Mouse (Mus musculus): ENCODE measurements around the gene Gabrb2. TPM values are rescaled to one million over a fixed set of nuclear protein-coding genes. Genes with fewer than 3 reads are reported as not detected.

Gabrb2 gene
- polyA plus RNA-seq, 1 experiment from 2014 or later: 1.7 TPM

GRCm38 (mm10) chr11:42571467-42571866 is 151.9 kb downstream of the Gabrb2 start:
- no peaks in the 10 kb centered on the region for H3K4me1 ChIP-seq
- no peaks in the 10 kb centered on the region for H3K36me3 ChIP-seq (replicated peaks)
- H3K27me3 ChIP-seq (replicated peaks; ENCODE audit: low read depth, poor library complexity, severe bottlenecking): no peaks in the 10 kb centered on the region
- H3K9me3 ChIP-seq: no peaks in the 10 kb centered on the region
- H3K4me3 ChIP-seq: no peak overlapping the region
- 87% methylated on average over 4 of the region's 4 CpGs for WGBS
- no peak overlapping the region for H3K27ac ChIP-seq (replicated peaks)
- no peak for DNase-seq (ENCODE audit: low spot score)

- no peak for DNase-seq (ENCODE audit: low spot score)
- WGBS: 86% methylated on average over 3 of the region's 3 CpGs
- H3K4me1 ChIP-seq: no peaks in the 10 kb centered on the region
- H3K36me3 ChIP-seq (replicated peaks): no peaks in the 10 kb centered on the region
- H3K27me3 ChIP-seq (replicated peaks; ENCODE audit: low read depth, poor library complexity, severe bottlenecking): no peaks in the 10 kb centered on the region
- H3K27ac ChIP-seq (replicated peaks): no peak overlapping the region
- H3K9me3 ChIP-seq: no peaks in the 10 kb centered on the region
- no peak overlapping the region for H3K4me3 ChIP-seq
Measured at GRCm38 (mm10) chr11:42575146-42575873, 155.8 kb downstream of the Gabrb2 start.

GRCm38 (mm10) chr11:42579804-42580203 is 160.2 kb downstream of the Gabrb2 start:
- Histone ChIP-seq H3K36me3 (replicated peaks) (no peaks in the 10 kb centered on the region), H3K27ac (replicated peaks) (no peak overlapping the region)
- WGBS: 75% methylated on average over 6 of the region's 6 CpGs

DNA sequence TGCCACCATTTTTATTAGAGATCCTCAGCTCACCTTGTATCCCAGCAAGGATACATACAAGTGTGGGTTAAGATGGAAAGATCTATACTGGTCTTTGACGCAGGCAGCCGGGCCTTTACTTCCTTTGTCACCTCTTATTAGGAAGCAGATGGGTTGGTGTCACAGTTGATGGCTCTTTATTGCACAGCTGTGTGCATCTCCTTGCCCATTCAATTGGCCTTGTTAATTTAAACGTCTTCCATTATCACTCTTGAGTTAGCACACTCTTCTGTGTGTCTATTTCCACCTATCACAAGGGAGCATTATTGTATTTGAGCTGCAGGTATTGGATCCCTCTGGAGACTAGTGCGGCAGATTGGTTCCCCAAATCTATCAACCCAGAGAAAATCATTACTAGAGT is 161.6 kb downstream of the Gabrb2 start:
- Histone ChIP-seq H3K27ac (replicated peaks) (no peak overlapping the region), H3K4me3 (no peak overlapping the region), H3K27me3 (replicated peaks; ENCODE audit: low read depth, poor library complexity, severe bottlenecking) (no peaks in the 10 kb centered on the region), H3K4me1 (no peaks in the 10 kb centered on the region), H3K9me3 (no peaks in the 10 kb centered on the region), H3K36me3 (replicated peaks) (no peaks in the 10 kb centered on the region)
- 83% methylated on average over 4 of the region's 4 CpGs for WGBS
- DNase-seq (ENCODE audit: low spot score): no peak

More at GRCm38 (mm10) chr11:42579804-42580203, 160.2 kb downstream of the Gabrb2 start:
- DNase-seq (ENCODE audit: low spot score): no peak
- Histone ChIP-seq H3K9me3 (no peaks in the 10 kb centered on the region), H3K4me3 (no peak overlapping the region), H3K27me3 (replicated peaks; ENCODE audit: low read depth, poor library complexity, severe bottlenecking) (no peaks in the 10 kb centered on the region), H3K4me1 (no peaks in the 10 kb centered on the region)

DNA sequence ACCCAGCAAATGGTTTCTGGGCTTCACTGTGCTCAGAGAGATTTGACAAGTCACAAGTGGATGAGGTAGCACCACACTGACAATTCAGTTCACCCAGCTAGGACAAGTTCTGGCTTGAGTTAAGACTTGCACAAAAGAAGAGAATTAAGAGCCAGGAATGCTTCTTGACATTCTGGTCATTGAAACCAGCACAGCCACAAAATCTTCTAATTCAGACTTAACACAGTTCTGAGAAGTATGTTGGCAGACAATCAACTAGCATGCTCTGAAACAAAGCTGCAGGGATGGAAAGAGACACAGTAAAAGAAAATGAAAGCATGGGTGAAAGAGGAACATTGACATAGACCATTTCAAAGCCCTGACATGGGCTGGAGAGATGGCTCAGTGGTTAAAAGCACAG is 162.2 kb downstream of the Gabrb2 start:
- Histone ChIP-seq H3K4me3 (no peak overlapping the region), H3K9me3 (no peaks in the 10 kb centered on the region), H3K4me1 (no peaks in the 10 kb centered on the region), H3K36me3 (replicated peaks) (no peaks in the 10 kb centered on the region), H3K27ac (replicated peaks) (no peak overlapping the region), H3K27me3 (replicated peaks; ENCODE audit: low read depth, poor library complexity, severe bottlenecking) (no peaks in the 10 kb centered on the region)
- no peak for DNase-seq (ENCODE audit: low spot score)

- Histone ChIP-seq H3K4me3 (no peak overlapping the region), H3K27ac (replicated peaks) (no peak overlapping the region), H3K9me3 (no peaks in the 10 kb centered on the region), H3K36me3 (replicated peaks) (no peaks in the 10 kb centered on the region), H3K27me3 (replicated peaks; ENCODE audit: low read depth, poor library complexity, severe bottlenecking) (no peaks in the 10 kb centered on the region), H3K4me1 (no peaks in the 10 kb centered on the region)
- 87% methylated on average over 3 of the region's 3 CpGs for WGBS
- DNase-seq (ENCODE audit: low spot score): no peak
Measured at GRCm38 (mm10) chr11:42592418-42592817, 172.9 kb downstream of the Gabrb2 start.

DNA sequence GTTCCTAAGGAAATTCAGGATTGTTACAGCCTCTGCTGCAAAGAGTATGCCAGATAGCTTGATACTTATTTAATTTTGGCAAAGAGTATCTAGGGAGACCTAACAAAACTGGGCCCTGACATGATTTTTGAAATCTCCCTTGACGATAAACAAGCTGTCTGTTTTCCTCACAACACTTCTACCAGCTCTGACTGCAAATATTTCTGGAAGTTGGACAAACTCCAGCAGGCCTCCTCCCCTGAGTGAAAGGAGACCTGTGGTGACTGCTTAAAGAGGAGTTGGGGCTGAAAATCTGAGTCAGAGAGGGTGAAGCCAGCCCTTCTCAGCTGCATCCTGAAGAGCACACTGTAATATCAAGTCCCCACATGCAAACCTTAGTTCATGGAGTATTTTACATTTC is 186.7 kb downstream of the Gabrb2 start:
- H3K9me3 ChIP-seq: no peaks in the 10 kb centered on the region
- no peaks in the 10 kb centered on the region for H3K36me3 ChIP-seq (replicated peaks)
- no peaks in the 10 kb centered on the region for H3K4me1 ChIP-seq
- no peak for DNase-seq (ENCODE audit: low spot score)
- H3K4me3 ChIP-seq: no peak overlapping the region
- no peaks in the 10 kb centered on the region for H3K27me3 ChIP-seq (replicated peaks; ENCODE audit: low read depth, poor library complexity, severe bottlenecking)
- WGBS: 81% methylated on average over 1 of the region's 1 CpGs
- H3K27ac ChIP-seq (replicated peaks): no peak overlapping the region

GRCm38 (mm10) chr11:42609128-42609763 is 189.7 kb downstream of the Gabrb2 start:
- Histone ChIP-seq H3K9me3 (no peaks in the 10 kb centered on the region), H3K27ac (replicated peaks) (no peak overlapping the region), H3K4me3 (no peak overlapping the region), H3K4me1 (no peaks in the 10 kb centered on the region), H3K36me3 (replicated peaks) (no peaks in the 10 kb centered on the region), H3K27me3 (replicated peaks; ENCODE audit: low read depth, poor library complexity, severe bottlenecking) (no peaks in the 10 kb centered on the region)
- DNase-seq (ENCODE audit: low spot score): no peak
- 91% methylated on average over 3 of the region's 3 CpGs for WGBS

DNA sequence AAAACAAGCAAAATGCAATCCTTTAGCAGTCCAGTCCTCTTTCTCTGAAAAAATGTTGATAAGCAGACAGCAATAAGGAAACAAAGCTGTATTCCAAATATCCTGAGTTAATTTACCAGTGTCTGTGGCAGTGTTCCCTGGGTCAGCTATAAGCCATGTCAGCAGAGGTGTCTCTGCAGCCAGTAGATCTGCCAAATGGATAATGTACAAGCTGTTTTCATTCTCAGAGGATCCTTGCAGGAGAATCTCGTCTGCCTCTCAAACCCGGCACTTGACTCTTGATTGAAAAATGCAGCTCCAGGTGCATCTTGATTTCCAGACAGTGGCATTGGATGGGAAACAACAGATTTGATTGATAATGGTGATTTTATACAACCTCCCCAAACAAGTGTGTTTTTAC is 198.6 kb downstream of the Gabrb2 start:
- no peak for DNase-seq (ENCODE audit: low spot score)
- Histone ChIP-seq H3K9me3 (no peaks in the 10 kb centered on the region), H3K27ac (replicated peaks) (no peak overlapping the region), H3K4me1 (no peaks in the 10 kb centered on the region), H3K4me3 (no peak overlapping the region), H3K27me3 (replicated peaks; ENCODE audit: low read depth, poor library complexity, severe bottlenecking) (no peaks in the 10 kb centered on the region), H3K36me3 (replicated peaks) (no peaks in the 10 kb centered on the region)
- 88% methylated on average over 2 of the region's 2 CpGs for WGBS

GRCm38 (mm10) chr11:42621109-42621508 is 201.6 kb downstream of the Gabrb2 start:
- no peak overlapping the region for H3K4me3 ChIP-seq
- H3K36me3 ChIP-seq (replicated peaks): no peaks in the 10 kb centered on the region
- WGBS: 85% methylated on average over 4 of the region's 4 CpGs
- H3K4me1 ChIP-seq: no peaks in the 10 kb centered on the region
- no peak overlapping the region for H3K27ac ChIP-seq (replicated peaks)
- no peaks in the 10 kb centered on the region for H3K9me3 ChIP-seq
- H3K27me3 ChIP-seq (replicated peaks; ENCODE audit: low read depth, poor library complexity, severe bottlenecking): no peaks in the 10 kb centered on the region
- no peak for DNase-seq (ENCODE audit: low spot score)

DNA sequence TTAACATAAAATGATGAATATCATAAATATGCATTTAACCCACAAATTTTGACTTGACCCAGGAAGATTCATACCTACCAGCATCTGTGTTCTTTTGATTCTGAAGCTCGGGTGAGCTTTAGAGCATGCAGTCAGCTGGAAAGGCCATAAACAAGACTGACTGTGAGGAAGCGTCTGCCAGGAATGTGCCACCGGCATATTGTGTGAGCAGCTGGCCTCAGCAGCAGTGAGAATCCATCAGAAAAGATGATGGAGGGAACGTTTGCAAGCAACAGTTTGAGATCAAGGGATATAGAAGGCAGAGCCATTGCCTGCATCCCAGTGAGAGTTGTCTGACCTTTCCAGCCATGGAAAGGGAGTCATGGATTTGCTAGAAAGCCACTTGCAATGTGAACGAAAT is 230.6 kb downstream of the Gabrb2 start:
- Histone ChIP-seq H3K4me3 (no peak overlapping the region), H3K9me3 (no peaks in the 10 kb centered on the region), H3K27me3 (replicated peaks; ENCODE audit: low read depth, poor library complexity, severe bottlenecking) (no peaks in the 10 kb centered on the region), H3K27ac (replicated peaks) (no peak overlapping the region), H3K36me3 (replicated peaks) (no peaks in the 10 kb centered on the region), H3K4me1 (no peaks in the 10 kb centered on the region)
- DNase-seq (ENCODE audit: low spot score): peak; percentile 7
- WGBS: 68% methylated on average over 5 of the region's 5 CpGs

- no peaks in the 10 kb centered on the region for H3K4me1 ChIP-seq
- no peak overlapping the region for H3K27ac ChIP-seq (replicated peaks)
- H3K27me3 ChIP-seq (replicated peaks; ENCODE audit: low read depth, poor library complexity, severe bottlenecking): no peaks in the 10 kb centered on the region
- no peak overlapping the region for H3K4me3 ChIP-seq
- H3K36me3 ChIP-seq (replicated peaks): no peaks in the 10 kb centered on the region
- no peaks in the 10 kb centered on the region for H3K9me3 ChIP-seq
- no peak for DNase-seq (ENCODE audit: low spot score)
Measured at GRCm38 (mm10) chr11:42651572-42651971, 232.0 kb downstream of the Gabrb2 start.

- Histone ChIP-seq H3K9me3 (no peaks in the 10 kb centered on the region), H3K4me1 (no peaks in the 10 kb centered on the region), H3K36me3 (replicated peaks) (no peaks in the 10 kb centered on the region), H3K4me3 (no peak overlapping the region), H3K27ac (replicated peaks) (no peak overlapping the region), H3K27me3 (replicated peaks; ENCODE audit: low read depth, poor library complexity, severe bottlenecking) (no peaks in the 10 kb centered on the region)
- WGBS: 76% methylated on average over 3 of the region's 3 CpGs
- DNase-seq (ENCODE audit: low spot score): no peak
Measured at GRCm38 (mm10) chr11:42654189-42654588, 234.6 kb downstream of the Gabrb2 start.
